Mouse (Mus musculus): ENCODE measurements around the gene Spred3. TPM values are rescaled to one million over a fixed set of nuclear protein-coding genes. Genes with fewer than 3 reads are reported as not detected.
"Not testable (repeated sequence)": the region's sequence is repeated elsewhere in the genome, so short reads cannot be mapped to it uniquely, and the experiment has no call there.

Spred3 gene
- total and polyA plus RNA-seq, 2 experiments from 2014 or later: 1.00 to 4.7 TPM

- peaks cover 6% of the 10 kb centered on the region for H3K4me1 ChIP-seq (ENCODE audit: control insufficient read depth, insufficient read depth)
- H3K27ac ChIP-seq (ENCODE audit: low read depth): peak overlapping the region; percentile 76; the same call in 1 of the 2 replicates
- DNase-seq (ENCODE audit: low spot score): no peak
- TF ChIP-seq CTCF (IDR thresholded peaks at IDR 0.05; ENCODE audit: low read depth): no peak
- no peak for TF ChIP-seq EP300 (IDR thresholded peaks at IDR 0.05; ENCODE audit: low read depth)
- H3K4me3 ChIP-seq (ENCODE audit: low read depth, low read length): no peak overlapping the region
- H3K4me2 ChIP-seq (ENCODE audit: low read depth, low read length): peak overlapping the region; percentile 50
- ATAC-seq (ENCODE audit: insufficient read depth, low read depth): no peak
- H3K36me3 ChIP-seq (replicated peaks; ENCODE audit: control insufficient read depth, insufficient read depth, low read length): no peaks in the 10 kb centered on the region
- peaks cover 16% of the 10 kb centered on the region for H3K27me3 ChIP-seq (ENCODE audit: control insufficient read depth, insufficient read depth, low read length)
- 0 out of 2 replicates have a peak, but pooled peaks cover 19% of the 10 kb centered on the region for H3K9me3 ChIP-seq (replicated peaks; ENCODE audit: control insufficient read depth, low read length)
- H3K9ac ChIP-seq (replicated peaks; ENCODE audit: low read depth, low read length): no peak overlapping the region
- 19% methylated on average over 26 of the region's 26 CpGs for WGBS
These were observed 42.1 kb upstream of the Spred3 start for GRCm38 (mm10) chr7:29212199-29212765.

GRCm38 (mm10) chr7:29211415-29212198 lies 41.4 kb upstream of the Spred3 start:
- WGBS: 5% methylated on average over 34 of the region's 34 CpGs
- peak overlapping the region; percentile 50 for H3K4me2 ChIP-seq (ENCODE audit: low read depth, low read length)
- no peaks in the 10 kb centered on the region for H3K36me3 ChIP-seq (replicated peaks; ENCODE audit: control insufficient read depth, insufficient read depth, low read length)
- TF ChIP-seq EP300 (IDR thresholded peaks at IDR 0.05; ENCODE audit: low read depth) (no peak), CTCF (IDR thresholded peaks at IDR 0.05; ENCODE audit: low read depth) (no peak)
- H3K9ac ChIP-seq (replicated peaks; ENCODE audit: low read depth, low read length): peak overlapping the region; percentile 15
- peak overlapping the region; percentile 76 for H3K27ac ChIP-seq (ENCODE audit: low read depth)
- DNase-seq (ENCODE audit: low spot score) (peak; percentile 66), ATAC-seq (ENCODE audit: insufficient read depth, low read depth) (peak; percentile 83)
- peak overlapping the region; percentile 47 for H3K4me3 ChIP-seq (ENCODE audit: low read depth, low read length)
- 0 out of 2 replicates have a peak, but pooled peaks cover 15% of the 10 kb centered on the region for H3K9me3 ChIP-seq (replicated peaks; ENCODE audit: control insufficient read depth, low read length)
- H3K4me1 ChIP-seq (ENCODE audit: control insufficient read depth, insufficient read depth): peaks cover 6% of the 10 kb centered on the region
- H3K27me3 ChIP-seq (ENCODE audit: control insufficient read depth, insufficient read depth, low read length): peaks cover 16% of the 10 kb centered on the region

GRCm38 (mm10) chr7:29211013-29211412 lies 40.8 kb upstream of the Spred3 start:
- not testable (repeated sequence) for H3K9ac ChIP-seq (replicated peaks; ENCODE audit: low read depth, low read length); DNase-seq (ENCODE audit: low spot score); H3K36me3 ChIP-seq (replicated peaks; ENCODE audit: control insufficient read depth, insufficient read depth, low read length); H3K4me1 ChIP-seq (ENCODE audit: control insufficient read depth, insufficient read depth)
- peak overlapping the region; percentile 76 for H3K27ac ChIP-seq (ENCODE audit: low read depth)
- peak overlapping the region; percentile 50 for H3K4me2 ChIP-seq (ENCODE audit: low read depth, low read length)
- peak overlapping the region; percentile 47 for H3K4me3 ChIP-seq (ENCODE audit: low read depth, low read length)
- peaks cover 16% of the 10 kb centered on the region for H3K27me3 ChIP-seq (ENCODE audit: control insufficient read depth, insufficient read depth, low read length)
- WGBS: 20% methylated on average over 12 of the region's 15 CpGs
- 0 out of 2 replicates have a peak, but pooled peaks cover 11% of the 10 kb centered on the region for H3K9me3 ChIP-seq (replicated peaks; ENCODE audit: control insufficient read depth, low read length)
- ATAC-seq (ENCODE audit: insufficient read depth, low read depth): peak; percentile 63; the same call in 1 of the 2 replicates

GRCm38 (mm10) chr7:29202577-29202976 lies 32.4 kb upstream of the Spred3 start:
- no peaks in the 10 kb centered on the region for H3K4me1 ChIP-seq (ENCODE audit: control insufficient read depth, insufficient read depth)
- H3K9me3 ChIP-seq (replicated peaks; ENCODE audit: control insufficient read depth, low read length): no peaks in the 10 kb centered on the region
- 73% methylated on average over 5 of the region's 6 CpGs for WGBS
- H3K27ac ChIP-seq (ENCODE audit: low read depth): no peak overlapping the region
- no peak overlapping the region for H3K4me2 ChIP-seq (ENCODE audit: low read depth, low read length)
- ATAC-seq (ENCODE audit: insufficient read depth, low read depth) (no peak), DNase-seq (ENCODE audit: low spot score) (no peak)
- H3K27me3 ChIP-seq (ENCODE audit: control insufficient read depth, insufficient read depth, low read length): no peaks in the 10 kb centered on the region
- TF ChIP-seq CTCF (IDR thresholded peaks at IDR 0.05; ENCODE audit: low read depth): no peak
- no peak overlapping the region for H3K4me3 ChIP-seq (ENCODE audit: low read depth, low read length)
- H3K36me3 ChIP-seq (replicated peaks; ENCODE audit: control insufficient read depth, insufficient read depth, low read length): no peaks in the 10 kb centered on the region
- H3K9ac ChIP-seq (replicated peaks; ENCODE audit: low read depth, low read length): no peak overlapping the region

GRCm38 (mm10) chr7:29194230-29194629 lies 24.0 kb upstream of the Spred3 start:
- not testable (repeated sequence) for H3K27me3 ChIP-seq (ENCODE audit: control insufficient read depth, insufficient read depth, low read length); H3K4me2 ChIP-seq (ENCODE audit: low read depth, low read length); H3K9ac ChIP-seq (replicated peaks; ENCODE audit: low read depth, low read length); H3K36me3 ChIP-seq (replicated peaks; ENCODE audit: control insufficient read depth, insufficient read depth, low read length); H3K4me3 ChIP-seq (ENCODE audit: low read depth, low read length); DNase-seq (ENCODE audit: low spot score); H3K4me1 ChIP-seq (ENCODE audit: control insufficient read depth, insufficient read depth); H3K9me3 ChIP-seq (replicated peaks; ENCODE audit: control insufficient read depth, low read length); H3K27ac ChIP-seq (ENCODE audit: low read depth); ATAC-seq (ENCODE audit: insufficient read depth, low read depth)
- 67% methylated on average over 1 of the region's 1 CpGs for WGBS

- H3K36me3 ChIP-seq (replicated peaks; ENCODE audit: control insufficient read depth, insufficient read depth, low read length); H3K27me3 ChIP-seq (ENCODE audit: control insufficient read depth, insufficient read depth, low read length); H3K4me2 ChIP-seq (ENCODE audit: low read depth, low read length); H3K9ac ChIP-seq (replicated peaks; ENCODE audit: low read depth, low read length); H3K4me3 ChIP-seq (ENCODE audit: low read depth, low read length); DNase-seq (ENCODE audit: low spot score); ATAC-seq (ENCODE audit: insufficient read depth, low read depth); H3K27ac ChIP-seq (ENCODE audit: low read depth); H3K9me3 ChIP-seq (replicated peaks; ENCODE audit: control insufficient read depth, low read length): not testable (repeated sequence)
- WGBS: 97% methylated on average over 4 of the region's 4 CpGs
- H3K4me1 ChIP-seq (ENCODE audit: control insufficient read depth, insufficient read depth): peaks cover 14% of the 10 kb centered on the region
These were observed 11.1 kb upstream of the Spred3 start for GRCm38 (mm10) chr7:29181323-29181722.

All from heart, postnatal 0 days (tissue).